Mouse (Mus musculus) retina, embryonic 14.5 days (tissue): ENCODE data around the gene Bdnf.

Experiments used
- DNase-seq: peaks from one replicate; pipeline ENCODE4 v3.0.0-alpha.2; 2015; ENCODE audit warnings: low spot score

Bdnf gene

GRCm38 (mm10) chr2:109674532-109674931 lies at the start of gene Bdnf:
Gene Bdnf (plus strand): TSS chr2:109674700.
- DNase-seq, result no peak

GRCm38 (mm10) chr2:109626864-109627263 lies 47.6 kb upstream of the Bdnf start:
- no peak for DNase-seq

- DNase-seq, result peak; percentile 39
Measured at GRCm38 (mm10) chr2:109673509-109674455, 718 bp upstream of the Bdnf start.

GRCm38 (mm10) chr2:109675051-109675450 lies 551 bp downstream of the Bdnf start:
- no peak for DNase-seq

- peak; percentile 78 for DNase-seq
Measured at GRCm38 (mm10) chr2:109675973-109676617, 1.6 kb downstream of the Bdnf start.

GRCm38 (mm10) chr2:109676618-109676974 lies 2.1 kb downstream of the Bdnf start:
- no peak for DNase-seq

GRCm38 (mm10) chr2:109677221-109678089 lies 3.0 kb downstream of the Bdnf start:
- DNase-seq, result peak; percentile 66

GRCm38 (mm10) chr2:109678090-109678409 lies 3.5 kb downstream of the Bdnf start:
- DNase-seq, result peak; percentile 87

GRCm38 (mm10) chr2:109678454-109678853 lies 4.0 kb downstream of the Bdnf start:
- DNase-seq, result no peak

- DNase-seq, result no peak
Measured at GRCm38 (mm10) chr2:109679446-109679845, 4.9 kb downstream of the Bdnf start.

GRCm38 (mm10) chr2:109681071-109681470 lies 6.6 kb downstream of the Bdnf start:
- DNase-seq, result no peak

GRCm38 (mm10) chr2:109688661-109689060 lies 14.2 kb downstream of the Bdnf start:
- DNase-seq, result no peak

- DNase-seq, result peak; percentile 54
Measured at GRCm38 (mm10) chr2:109692266-109693177, 18.0 kb downstream of the Bdnf start.

- peak; percentile 78 for DNase-seq
Measured at GRCm38 (mm10) chr2:109693178-109694115, 18.9 kb downstream of the Bdnf start.

GRCm38 (mm10) chr2:109694116-109694837 lies 19.8 kb downstream of the Bdnf start:
- peak; percentile 41 for DNase-seq

- peak; percentile 93 for DNase-seq
Measured at GRCm38 (mm10) chr2:109694838-109695225, 20.3 kb downstream of the Bdnf start.

GRCm38 (mm10) chr2:109697151-109697550 lies 22.7 kb downstream of the Bdnf start:
- DNase-seq, result peak; percentile 76

- no peak for DNase-seq
Measured at GRCm38 (mm10) chr2:109700291-109700690, 25.8 kb downstream of the Bdnf start.

GRCm38 (mm10) chr2:109703588-109703987 lies 29.1 kb downstream of the Bdnf start:
- DNase-seq, result no peak
